Mouse (Mus musculus) midbrain, embryonic 15.5 days (tissue): ENCODE data around the gene Map3k12. TPM values are rescaled to one million over a fixed set of nuclear protein-coding genes. Genes with fewer than 3 reads are reported as not detected.

Experiments used
- ATAC-seq: fragments of 200-750 bp; cut with Nextera tagmentation; replicated peaks from 2 replicates; pipeline ENCODE4 v1.8.0; 2017; ENCODE audit warnings: moderate TSS enrichment
- H3K27ac ChIP-seq: fragments of 300-500 bp; sonication (generic); 2 replicates; pipeline ENCODE4 v1.5.1; 2015; ENCODE audit warnings: mild to moderate bottlenecking, inconsistent platforms
- H3K27me3 ChIP-seq: fragments of 300-500 bp; sonication (generic); replicated peaks from 2 replicates; pipeline ENCODE4 v1.6.1; 2015; ENCODE audit warnings: inconsistent platforms
- H3K36me3 ChIP-seq: fragments of 300-500 bp; sonication (generic); replicated peaks from 2 replicates; pipeline ENCODE4 v1.6.1; 2015; ENCODE audit warnings: inconsistent platforms
- H3K4me1 ChIP-seq: fragments of 300-500 bp; sonication (generic); 2 replicates; pipeline ENCODE4 v1.6.1; 2015; ENCODE audit warnings: inconsistent platforms
- H3K4me2 ChIP-seq: fragments of 300-500 bp; sonication (generic); 2 replicates; pipeline ENCODE4 v1.6.1; 2015; ENCODE audit warnings: inconsistent platforms, mild to moderate bottlenecking, moderate library complexity
- H3K4me3 ChIP-seq: fragments of 300-500 bp; sonication (generic); 2 replicates; pipeline ENCODE4 v1.5.1; 2015; ENCODE audit warnings: mild to moderate bottlenecking, inconsistent platforms
- H3K9ac ChIP-seq: fragments of 300-500 bp; sonication (generic); 2 replicates; pipeline ENCODE4 v1.6.1; 2015; ENCODE audit warnings: mild to moderate bottlenecking, inconsistent platforms
- H3K9me3 ChIP-seq: fragments of 300-500 bp; sonication (generic); 2 replicates; pipeline ENCODE4 v1.6.1; 2016; ENCODE audit warnings: inconsistent platforms
- WGBS: fragments of 180-500 bp; shearing (Covaris S2); methylation state at CpG from one replicate; pipeline ENCODE4 v1.1.7; 2015; ENCODE audit warnings: mixed read lengths; 5-methylcytosine and 5-hydroxymethylcytosine counted together
- polyA plus RNA-seq: library from polyadenylated mRNA; unstranded; fragments of >200 nt; fragmentation: Nextera tagmentation; extraction: Ambion mirVana; gene quantifications from 2 replicates; pipeline ENCODE4 v1.2.1, GENCODE M21; 2015

Gene Map3k12
- polyA plus RNA-seq, 1 experiment from 2014 or later = 63.6 TPM

DNA sequence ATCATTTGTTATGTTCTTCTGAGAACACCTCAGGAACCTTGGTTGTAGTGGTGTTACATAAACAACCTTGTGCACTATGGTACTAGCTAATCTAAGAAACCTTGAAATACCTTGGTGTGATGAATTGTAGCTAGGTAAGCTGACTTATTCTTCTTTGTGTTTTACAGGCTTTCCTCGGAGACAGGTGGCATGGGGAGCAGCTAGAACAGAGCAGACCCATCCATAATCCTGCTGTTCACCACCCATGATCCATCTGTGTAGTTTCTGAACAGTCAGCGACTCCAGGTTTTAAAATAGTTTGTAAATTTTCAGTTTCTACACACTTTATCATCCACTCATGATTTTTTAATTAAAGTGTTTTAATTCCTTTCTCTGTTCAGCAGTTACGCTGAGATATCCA lies 18.5 kb downstream of the Map3k12 start:
- WGBS = 90% methylated on average over 3 of the region's 3 CpGs
- H3K9ac ChIP-seq = no peak overlapping the region
- H3K4me2 ChIP-seq = no peak overlapping the region
- H3K27me3 ChIP-seq = no peaks in the 10 kb centered on the region
- no peaks in the 10 kb centered on the region for H3K4me1 ChIP-seq
- ATAC-seq = no peak
- no peaks in the 10 kb centered on the region for H3K9me3 ChIP-seq
- H3K4me3 ChIP-seq = no peak overlapping the region
- H3K36me3 ChIP-seq = peaks cover 83% of the 10 kb centered on the region
- no peak overlapping the region for H3K27ac ChIP-seq

- Histone ChIP-seq H3K27me3 (no peaks in the 10 kb centered on the region), H3K4me2 (no peak overlapping the region), H3K9ac (no peak overlapping the region), H3K4me1 (no peaks in the 10 kb centered on the region), H3K36me3 (peaks cover 60% of the 10 kb centered on the region), H3K27ac (no peak overlapping the region), H3K4me3 (no peak overlapping the region), H3K9me3 (no peaks in the 10 kb centered on the region)
- ATAC-seq = no peak
- 78% methylated on average over 1 of the region's 1 CpGs for WGBS
These were observed 29.2 kb downstream of the Map3k12 start for GRCm38 (mm10) chr15:102487664-102488063.

GRCm38 (mm10) chr15:102485853-102486252 lies 31.0 kb downstream of the Map3k12 start:
- Histone ChIP-seq H3K4me1 (no peaks in the 10 kb centered on the region), H3K36me3 (peaks cover 63% of the 10 kb centered on the region), H3K4me3 (no peak overlapping the region), H3K9me3 (no peaks in the 10 kb centered on the region), H3K27me3 (no peaks in the 10 kb centered on the region), H3K4me2 (no peak overlapping the region), H3K27ac (no peak overlapping the region), H3K9ac (no peak overlapping the region)
- 94% methylated on average over 12 of the region's 12 CpGs for WGBS
- no peak for ATAC-seq

- Histone ChIP-seq H3K4me3 (no peak overlapping the region), H3K27me3 (no peaks in the 10 kb centered on the region), H3K27ac (no peak overlapping the region), H3K36me3 (peaks cover 54% of the 10 kb centered on the region), H3K4me2 (no peak overlapping the region), H3K9ac (no peak overlapping the region), H3K9me3 (no peaks in the 10 kb centered on the region), H3K4me1 (no peaks in the 10 kb centered on the region)
- WGBS = 93% methylated on average over 3 of the region's 3 CpGs
- ATAC-seq = no peak
These were observed 33.7 kb downstream of the Map3k12 start for GRCm38 (mm10) chr15:102483136-102483535.

DNA sequence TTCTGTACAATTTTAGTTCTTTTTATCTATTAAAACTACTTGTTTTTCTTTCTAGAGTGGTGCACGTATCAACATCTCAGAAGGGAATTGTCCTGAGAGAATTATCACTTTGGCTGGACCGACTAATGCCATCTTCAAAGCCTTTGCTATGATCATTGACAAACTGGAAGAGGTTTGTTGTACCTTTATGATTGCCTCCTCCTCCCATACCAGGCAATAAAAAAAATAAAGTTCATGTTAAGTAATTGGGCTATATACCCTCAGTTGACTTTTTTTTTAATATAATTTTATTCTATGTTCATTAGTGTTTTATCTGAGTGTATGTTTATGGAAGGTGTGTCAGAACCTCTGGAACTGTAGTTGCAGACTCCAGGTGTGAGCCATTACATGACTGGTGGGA lies 42.3 kb downstream of the Map3k12 start:
- ATAC-seq = no peak
- H3K36me3 ChIP-seq = peaks cover 49% of the 10 kb centered on the region
- H3K4me3 ChIP-seq = no peak overlapping the region
- H3K27ac ChIP-seq = no peak overlapping the region
- H3K9me3 ChIP-seq = no peaks in the 10 kb centered on the region
- H3K4me1 ChIP-seq = peaks cover 17% of the 10 kb centered on the region
- H3K27me3 ChIP-seq = no peaks in the 10 kb centered on the region
- H3K4me2 ChIP-seq = no peak overlapping the region
- H3K9ac ChIP-seq = no peak overlapping the region
- 92% methylated on average over 2 of the region's 2 CpGs for WGBS

- Histone ChIP-seq H3K4me2 (no peak overlapping the region), H3K9ac (no peak overlapping the region), H3K4me1 (peaks cover 17% of the 10 kb centered on the region), H3K9me3 (no peaks in the 10 kb centered on the region), H3K4me3 (no peak overlapping the region), H3K27me3 (no peaks in the 10 kb centered on the region), H3K36me3 (peaks cover 42% of the 10 kb centered on the region), H3K27ac (no peak overlapping the region)
- no peak for ATAC-seq
- WGBS = 70% methylated on average over 2 of the region's 2 CpGs
These were observed 43.6 kb downstream of the Map3k12 start for GRCm38 (mm10) chr15:102473246-102473645.

GRCm38 (mm10) chr15:102471727-102472126 lies 45.1 kb downstream of the Map3k12 start:
- Histone ChIP-seq H3K4me2 (peak overlapping the region; percentile 65), H3K36me3 (peaks cover 30% of the 10 kb centered on the region), H3K9me3 (no peaks in the 10 kb centered on the region), H3K27ac (no peak overlapping the region), H3K27me3 (no peaks in the 10 kb centered on the region), H3K9ac (0 out of 2 replicates have a peak overlapping the region, but pooled peaks have one; percentile 88), H3K4me1 (peaks cover 17% of the 10 kb centered on the region), H3K4me3 (peak overlapping the region; percentile 93)
- ATAC-seq = no peak

DNA sequence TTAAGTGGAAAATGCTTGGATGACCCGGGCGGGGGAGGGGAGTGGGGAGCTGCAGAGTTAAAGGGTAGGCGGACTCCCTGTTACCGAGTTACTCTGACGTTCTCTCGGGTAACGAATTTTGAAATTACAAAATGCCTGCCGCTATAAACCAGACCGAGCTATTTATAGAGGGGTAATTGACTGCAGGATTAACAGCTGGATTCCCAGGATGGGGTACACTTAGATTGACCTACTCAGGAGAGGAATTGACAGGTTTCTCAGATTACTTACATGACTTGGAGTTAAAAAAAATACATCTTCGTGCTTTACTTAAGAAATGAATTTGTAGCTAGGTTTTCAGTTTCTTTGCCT lies 45.6 kb downstream of the Map3k12 start:
- 0% methylated on average over 10 of the region's 10 CpGs for WGBS
- Histone ChIP-seq H3K4me1 (peaks cover 17% of the 10 kb centered on the region), H3K9ac (peak overlapping the region; percentile 88), H3K27ac (peak overlapping the region; percentile 95), H3K4me2 (peak overlapping the region; percentile 65), H3K4me3 (peak overlapping the region; percentile 93), H3K9me3 (no peaks in the 10 kb centered on the region), H3K27me3 (no peaks in the 10 kb centered on the region), H3K36me3 (peaks cover 26% of the 10 kb centered on the region)
- 0 out of 2 replicates have a peak, but pooled peaks have one; percentile 0 for ATAC-seq

DNA sequence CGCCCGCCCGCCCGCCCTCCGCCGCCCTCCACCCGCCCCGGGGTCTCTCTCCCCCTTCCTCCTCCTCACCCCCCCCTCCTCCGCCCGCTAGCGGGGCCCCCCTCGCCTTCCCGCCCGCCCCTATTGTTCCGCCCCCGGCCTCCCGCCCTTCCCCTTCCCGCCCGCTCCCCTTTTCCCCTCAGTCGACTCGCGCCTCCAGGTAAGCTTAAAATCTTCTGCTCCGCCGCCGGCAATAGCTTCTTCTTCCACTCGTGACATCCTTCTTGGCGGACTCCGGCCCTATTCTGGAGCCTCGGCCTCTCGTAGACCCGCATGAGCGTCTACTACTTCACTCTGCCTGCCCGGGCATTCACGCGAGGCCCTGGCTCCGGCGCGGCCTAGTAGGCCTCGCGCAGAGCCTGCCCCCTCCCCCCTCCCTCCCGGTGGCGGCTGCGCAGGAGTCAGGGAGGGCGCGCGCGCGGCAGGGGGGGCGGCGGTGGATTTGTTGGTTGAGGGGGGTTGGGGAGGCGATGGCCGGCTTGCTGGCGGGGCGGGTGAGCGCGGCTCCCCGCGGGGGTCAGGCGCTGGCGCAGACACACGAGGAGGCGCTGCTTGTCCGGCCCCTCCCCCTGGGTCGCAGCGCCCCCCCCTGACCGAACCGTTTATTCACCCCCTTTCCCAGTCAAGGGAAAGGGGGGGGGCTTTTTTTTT lies 46.1 kb downstream of the Map3k12 start:
- Histone ChIP-seq H3K27me3 (no peaks in the 10 kb centered on the region), H3K4me3 (peak overlapping the region; percentile 93), H3K4me1 (peaks cover 17% of the 10 kb centered on the region), H3K27ac (peak overlapping the region; percentile 95), H3K36me3 (peaks cover 21% of the 10 kb centered on the region), H3K9me3 (no peaks in the 10 kb centered on the region), H3K9ac (peak overlapping the region; percentile 88), H3K4me2 (peak overlapping the region; percentile 65)
- ATAC-seq = peak; percentile 85
- under 1% methylated on average over 35 of the region's 67 CpGs for WGBS

DNA sequence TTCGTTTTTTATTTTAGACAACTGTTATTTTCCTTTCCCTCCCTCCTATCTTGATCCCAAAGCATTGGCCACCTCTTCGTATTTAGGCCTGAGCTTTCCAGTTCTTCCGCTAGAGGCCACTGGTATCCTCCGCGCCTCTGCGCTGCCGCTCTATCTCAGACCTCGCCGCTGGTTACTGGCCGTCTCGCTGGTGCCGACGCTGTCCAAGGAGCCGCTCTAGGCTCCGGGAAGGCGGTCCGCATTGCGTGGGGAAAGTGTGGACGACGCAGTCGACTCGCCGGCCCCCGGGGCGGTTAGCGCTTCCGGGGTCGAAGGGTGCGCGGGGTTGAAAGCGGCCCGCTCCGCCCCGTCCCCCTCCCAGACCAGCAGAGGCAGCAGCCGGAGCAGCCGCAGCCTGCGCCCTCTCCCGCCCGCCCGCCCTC lies 46.7 kb downstream of the Map3k12 start, which contains the start of gene Pcbp2:
Gene Pcbp2 (plus strand): TSS at position 357 of the 422 bp plus-strand sequence.
- Histone ChIP-seq H3K9ac (peak within 1 kb of the TSS; percentile 88), H3K27me3 (no peaks in the 10 kb centered on the region), H3K4me2 (peak within 1 kb of the TSS; percentile 65), H3K9me3 (no peaks in the 10 kb centered on the region), H3K36me3 (peaks cover 15% of the 10 kb centered on the region), H3K4me1 (peaks cover 17% of the 10 kb centered on the region), H3K27ac (peak within 1 kb of the TSS; percentile 95), H3K4me3 (peak within 1 kb of the TSS; percentile 93)
- WGBS = under 1% methylated on average over 37 of the region's 40 CpGs
- ATAC-seq = peak; percentile 99

DNA sequence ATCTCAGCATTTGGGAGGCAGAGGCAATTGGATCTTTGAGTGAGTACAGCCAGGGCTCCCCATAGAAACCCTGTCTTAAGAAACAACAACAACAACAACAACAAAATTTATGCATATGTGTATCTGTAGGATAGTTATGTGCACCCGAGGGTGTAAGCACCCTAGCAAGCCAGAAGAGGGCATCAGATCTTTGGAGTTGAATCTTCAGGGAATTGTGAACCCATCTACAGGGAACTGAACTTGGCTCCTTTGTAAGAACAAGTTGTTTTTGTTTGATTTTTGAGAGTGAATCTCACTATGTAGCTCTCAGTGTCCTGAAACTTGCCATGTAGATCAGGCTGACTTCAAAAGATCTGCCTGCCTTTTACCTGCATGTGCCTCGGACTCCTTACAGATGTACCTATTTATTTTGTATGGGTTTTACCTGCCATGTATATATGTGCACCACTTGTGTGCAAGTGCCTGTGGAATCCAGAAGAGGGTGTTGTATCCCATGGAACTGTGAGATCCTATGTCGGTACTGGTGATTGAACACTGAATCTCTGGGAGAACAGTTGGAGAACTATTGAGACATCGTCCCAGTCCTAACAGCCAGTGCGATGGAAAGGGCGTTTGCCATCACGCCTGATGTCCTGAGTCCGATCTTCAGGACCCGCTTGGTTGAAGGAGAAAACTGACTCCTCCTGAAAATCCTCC lies 48.0 kb downstream of the Map3k12 start:
- Histone ChIP-seq H3K27ac (no peak overlapping the region), H3K36me3 (0 out of 2 replicates have a peak, but pooled peaks cover 3% of the 10 kb centered on the region), H3K9ac (no peak overlapping the region), H3K9me3 (no peaks in the 10 kb centered on the region), H3K4me3 (no peak overlapping the region), H3K27me3 (no peaks in the 10 kb centered on the region), H3K4me2 (no peak overlapping the region), H3K4me1 (peaks cover 17% of the 10 kb centered on the region)
- 98% methylated on average over 9 of the region's 9 CpGs for WGBS
- no peak for ATAC-seq

DNA sequence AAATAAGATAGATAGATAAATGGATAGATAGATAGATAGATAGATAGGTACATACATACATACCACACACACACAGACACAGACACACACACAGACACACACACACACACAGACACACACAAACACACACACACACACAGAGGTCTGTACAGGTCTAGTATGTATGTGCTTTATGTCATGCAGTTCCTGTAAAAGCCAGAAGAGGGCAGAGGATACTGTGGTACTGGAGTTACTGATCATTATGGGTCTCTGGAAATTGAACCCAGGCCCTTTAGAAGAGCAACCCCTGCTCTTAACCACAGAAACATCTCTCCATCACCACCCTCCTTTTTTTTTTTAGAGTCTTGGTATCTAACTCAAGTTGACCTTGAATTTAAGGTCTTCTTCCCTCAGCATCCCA lies 53.2 kb downstream of the Map3k12 start:
- no peak for ATAC-seq
- H3K9me3 ChIP-seq = no peaks in the 10 kb centered on the region
- H3K27me3 ChIP-seq = no peaks in the 10 kb centered on the region
- peaks cover 17% of the 10 kb centered on the region for H3K4me1 ChIP-seq
- H3K4me3 ChIP-seq = no peak overlapping the region
- no peak overlapping the region for H3K27ac ChIP-seq
- peaks cover 10% of the 10 kb centered on the region; the same call in 1 of the 2 replicates for H3K36me3 ChIP-seq
- H3K9ac ChIP-seq = no peak overlapping the region
- no peak overlapping the region for H3K4me2 ChIP-seq
